Mouse (Mus musculus): ENCODE measurements at regions not wholly inside any gene's neighbourhood (a gene's known extent, or its start where the extent isn't known, plus 50 kb on each side); places are given as distances from the start of the nearest gene placed in this dataset.

DNA sequence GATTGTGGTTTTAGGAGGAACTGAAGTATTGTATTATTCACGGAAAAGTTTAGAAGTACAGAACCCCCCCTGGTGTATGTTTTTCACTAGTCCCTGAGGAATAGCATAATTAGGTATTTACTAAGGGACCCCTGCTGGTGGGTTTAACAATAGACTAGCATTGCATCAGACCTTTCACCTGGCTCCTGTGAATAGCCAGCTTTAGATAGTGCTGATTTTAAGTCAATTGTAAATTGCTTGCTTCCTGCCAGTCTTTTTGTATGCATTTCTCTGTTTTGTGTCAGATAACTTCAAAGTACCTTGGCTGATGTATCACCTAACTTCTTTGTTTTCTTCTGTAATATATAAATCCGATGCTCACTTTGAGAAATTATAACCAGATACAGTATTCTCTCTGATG is 116.1 kb upstream of the Chst7 start:
- TF ChIP-seq POLR2A (IDR thresholded peaks at IDR 0.05; ENCODE audit: borderline replicate concordance, extremely low read depth, low read depth, low read length) (no peak), CTCF (IDR thresholded peaks at IDR 0.05; ENCODE audit: insufficient read depth, low read length) (no peak)

Data from lung, adult 2 months (tissue).